Mouse (Mus musculus) ES-E14 (cell line): Measurements from ENCODE around the gene Hsd17b13.

Experiments
- CHD2 ChIP-seq: IDR thresholded peaks from 2 replicates; pipeline ENCODE4 v1.6.1; 2014; ENCODE audit warnings: mild to moderate bottlenecking, low read depth, low read length, inconsistent platforms
- HCFC1 ChIP-seq: IDR thresholded peaks from 2 replicates; pipeline ENCODE4 v1.6.1; 2012; ENCODE audit warnings: low read length, inconsistent platforms, borderline replicate concordance; ENCODE audit not compliant: insufficient read depth
- MAFK ChIP-seq: IDR thresholded peaks from 2 replicates; pipeline ENCODE4 v1.6.1; 2014; ENCODE audit warnings: mild to moderate bottlenecking, low read depth, low read length, inconsistent platforms; ENCODE audit not compliant: insufficient read depth
- ZC3H11A ChIP-seq: IDR thresholded peaks from 2 replicates; pipeline ENCODE4 v1.6.1; 2012; ENCODE audit warnings: low read depth, mild to moderate bottlenecking, inconsistent platforms, low read length, borderline replicate concordance
- ZNF384 ChIP-seq: IDR thresholded peaks from 2 replicates; pipeline ENCODE4 v1.6.1; 2012; ENCODE audit warnings: low read depth, low read length, inconsistent platforms

DNA sequence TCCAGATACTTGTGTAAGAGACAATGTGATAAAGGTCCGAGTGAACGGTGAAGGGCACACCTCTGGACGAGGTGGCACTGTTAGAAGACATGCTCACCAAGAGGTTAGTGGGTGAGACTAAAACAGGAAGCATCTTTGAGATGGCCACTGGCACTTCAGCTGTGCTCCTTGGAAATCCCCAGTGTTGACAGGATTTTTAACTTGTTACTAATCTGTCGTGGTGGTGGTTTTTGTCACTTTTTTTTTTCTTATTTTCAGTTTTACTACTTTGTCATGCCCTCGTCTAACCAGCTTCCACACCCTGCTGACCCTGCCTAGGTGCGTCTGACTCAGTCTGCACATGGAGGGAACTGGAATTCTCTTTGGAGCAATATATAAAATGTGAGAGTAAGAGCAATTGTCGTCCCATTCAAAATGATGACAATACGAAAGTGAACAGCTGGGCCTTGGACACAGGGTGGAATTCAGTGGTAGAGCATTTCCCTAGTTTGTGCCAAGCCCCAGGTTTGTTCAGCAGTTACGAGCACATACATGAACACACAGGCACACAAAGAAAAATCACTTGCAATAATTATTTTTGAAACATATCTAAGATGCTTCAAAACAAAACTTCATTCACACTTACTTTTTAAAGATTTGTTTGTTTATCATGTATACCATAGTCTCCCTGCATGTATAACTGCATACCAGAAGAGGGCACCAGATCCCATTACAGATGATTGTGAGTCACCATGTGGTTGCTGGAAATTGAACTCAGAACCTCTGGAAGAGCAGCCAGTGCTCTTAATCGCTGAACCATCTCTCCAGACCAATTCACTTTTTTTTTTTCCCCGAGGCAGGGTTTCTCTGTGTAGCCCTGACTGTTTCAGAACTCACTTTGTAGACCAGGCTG, 62.6 kb downstream of the Hsd17b13 start:
- TF ChIP-seq ZNF384: no peak
- no peak for TF ChIP-seq MAFK
- TF ChIP-seq ZC3H11A: no peak
- no peak for TF ChIP-seq CHD2
- no peak for TF ChIP-seq HCFC1
